Mouse (Mus musculus): ENCODE data around the gene Mapk8. TPM values are rescaled to one million over a fixed set of nuclear protein-coding genes. Genes with fewer than 3 reads are reported as not detected.
"Not testable (repeated sequence)": the region's sequence is repeated elsewhere in the genome, so short reads cannot be mapped to it uniquely, and the experiment has no call there.

The Mapk8 gene
- polyA plus RNA-seq, 1 experiment from 2014 or later: 36.0 TPM

- no peak overlapping the region for H3K9ac ChIP-seq (ENCODE audit: low read depth, low read length)
- 70% methylated on average over 3 of the region's 3 CpGs for WGBS
- ATAC-seq (ENCODE audit: low FRiP score): no peak
- no peaks in the 10 kb centered on the region for H3K4me1 ChIP-seq (replicated peaks; ENCODE audit: control insufficient read depth, insufficient read depth, low read length)
- no peaks in the 10 kb centered on the region for H3K9me3 ChIP-seq (ENCODE audit: control insufficient read depth, low read length)
- H3K27me3 ChIP-seq (ENCODE audit: control insufficient read depth, insufficient read depth, low read length): no peaks in the 10 kb centered on the region
- no peak for DNase-seq (ENCODE audit: low spot score)
- H3K27ac ChIP-seq (ENCODE audit: low read depth, low read length): no peak overlapping the region
- H3K36me3 ChIP-seq (ENCODE audit: control insufficient read depth, insufficient read depth, low read length): no peaks in the 10 kb centered on the region
- no peak overlapping the region for H3K4me3 ChIP-seq (ENCODE audit: low read depth, low read length)
- no peak overlapping the region for H3K4me2 ChIP-seq (replicated peaks; ENCODE audit: low read depth, low read length)
Measured at GRCm38 (mm10) chr14:33463658-33464057, 16.7 kb upstream of the Mapk8 start.

GRCm38 (mm10) chr14:33450331-33450730 lies 3.4 kb upstream of the Mapk8 start:
- DNase-seq (ENCODE audit: low spot score): no peak

GRCm38 (mm10) chr14:33449296-33449840 lies 2.4 kb upstream of the Mapk8 start:
- no peaks in the 10 kb centered on the region for H3K36me3 ChIP-seq (ENCODE audit: control insufficient read depth, insufficient read depth, low read length)
- ATAC-seq (ENCODE audit: low FRiP score) (no peak), DNase-seq (ENCODE audit: low spot score) (no peak)
- H3K27ac ChIP-seq (ENCODE audit: low read depth, low read length): no peak overlapping the region
- no peak overlapping the region for H3K9ac ChIP-seq (ENCODE audit: low read depth, low read length)
- 82% methylated on average over 2 of the region's 2 CpGs for WGBS
- H3K9me3 ChIP-seq (ENCODE audit: control insufficient read depth, low read length): no peaks in the 10 kb centered on the region
- 0 out of 2 replicates have a peak, but pooled peaks cover 2% of the 10 kb centered on the region for H3K27me3 ChIP-seq (ENCODE audit: control insufficient read depth, insufficient read depth, low read length)
- no peak overlapping the region for H3K4me3 ChIP-seq (ENCODE audit: low read depth, low read length)
- no peak overlapping the region for H3K4me2 ChIP-seq (replicated peaks; ENCODE audit: low read depth, low read length)
- H3K4me1 ChIP-seq (replicated peaks; ENCODE audit: control insufficient read depth, insufficient read depth, low read length): no peaks in the 10 kb centered on the region

More at GRCm38 (mm10) chr14:33450331-33450730, 3.4 kb upstream of the Mapk8 start:
- H3K4me1 ChIP-seq (replicated peaks; ENCODE audit: control insufficient read depth, insufficient read depth, low read length): no peaks in the 10 kb centered on the region
- H3K4me2 ChIP-seq (replicated peaks; ENCODE audit: low read depth, low read length): no peak overlapping the region
- 0 out of 2 replicates have a peak, but pooled peaks cover 2% of the 10 kb centered on the region for H3K27me3 ChIP-seq (ENCODE audit: control insufficient read depth, insufficient read depth, low read length)
- no peak overlapping the region for H3K9ac ChIP-seq (ENCODE audit: low read depth, low read length)
- H3K27ac ChIP-seq (ENCODE audit: low read depth, low read length): no peak overlapping the region
- no peak for ATAC-seq (ENCODE audit: low FRiP score)
- H3K36me3 ChIP-seq (ENCODE audit: control insufficient read depth, insufficient read depth, low read length): no peaks in the 10 kb centered on the region
- no peaks in the 10 kb centered on the region for H3K9me3 ChIP-seq (ENCODE audit: control insufficient read depth, low read length)
- no peak overlapping the region for H3K4me3 ChIP-seq (ENCODE audit: low read depth, low read length)

GRCm38 (mm10) chr14:33448276-33448675 lies 1.3 kb upstream of the Mapk8 start:
- Histone ChIP-seq H3K9ac (ENCODE audit: low read depth, low read length) (no peak overlapping the region), H3K36me3 (ENCODE audit: control insufficient read depth, insufficient read depth, low read length) (no peaks in the 10 kb centered on the region), H3K4me3 (ENCODE audit: low read depth, low read length) (no peak overlapping the region), H3K4me2 (replicated peaks; ENCODE audit: low read depth, low read length) (no peak overlapping the region), H3K27ac (ENCODE audit: low read depth, low read length) (no peak overlapping the region), H3K4me1 (replicated peaks; ENCODE audit: control insufficient read depth, insufficient read depth, low read length) (no peaks in the 10 kb centered on the region), H3K27me3 (ENCODE audit: control insufficient read depth, insufficient read depth, low read length) (0 out of 2 replicates have a peak, but pooled peaks cover 2% of the 10 kb centered on the region), H3K9me3 (ENCODE audit: control insufficient read depth, low read length) (no peaks in the 10 kb centered on the region)
- 89% methylated on average over 4 of the region's 4 CpGs for WGBS
- DNase-seq (ENCODE audit: low spot score): no peak
- no peak for ATAC-seq (ENCODE audit: low FRiP score)

- Histone ChIP-seq H3K27me3 (ENCODE audit: control insufficient read depth, insufficient read depth, low read length) (0 out of 2 replicates have a peak, but pooled peaks cover 2% of the 10 kb centered on the region), H3K9me3 (ENCODE audit: control insufficient read depth, low read length) (no peaks in the 10 kb centered on the region), H3K4me1 (replicated peaks; ENCODE audit: control insufficient read depth, insufficient read depth, low read length) (no peaks in the 10 kb centered on the region), H3K4me3 (ENCODE audit: low read depth, low read length) (peak overlapping the region; percentile 91), H3K27ac (ENCODE audit: low read depth, low read length) (peak overlapping the region; percentile 97), H3K9ac (ENCODE audit: low read depth, low read length) (peak overlapping the region; percentile 92), H3K4me2 (replicated peaks; ENCODE audit: low read depth, low read length) (peak overlapping the region; percentile 42), H3K36me3 (ENCODE audit: control insufficient read depth, insufficient read depth, low read length) (no peaks in the 10 kb centered on the region)
- ATAC-seq (ENCODE audit: low FRiP score): peak; percentile 58
- WGBS: under 1% methylated on average over 53 of the region's 72 CpGs
- DNase-seq (ENCODE audit: low spot score): peak; percentile 65
Measured at GRCm38 (mm10) chr14:33446561-33447023, 366 bp downstream of the Mapk8 start.

GRCm38 (mm10) chr14:33445962-33446361 lies 996 bp downstream of the Mapk8 start:
- Histone ChIP-seq H3K4me2 (replicated peaks; ENCODE audit: low read depth, low read length) (peak overlapping the region; percentile 42), H3K36me3 (ENCODE audit: control insufficient read depth, insufficient read depth, low read length) (no peaks in the 10 kb centered on the region), H3K4me3 (ENCODE audit: low read depth, low read length) (peak overlapping the region; percentile 91), H3K4me1 (replicated peaks; ENCODE audit: control insufficient read depth, insufficient read depth, low read length) (no peaks in the 10 kb centered on the region), H3K9me3 (ENCODE audit: control insufficient read depth, low read length) (no peaks in the 10 kb centered on the region), H3K27me3 (ENCODE audit: control insufficient read depth, insufficient read depth, low read length) (0 out of 2 replicates have a peak, but pooled peaks cover 2% of the 10 kb centered on the region), H3K9ac (ENCODE audit: low read depth, low read length) (peak overlapping the region; percentile 92), H3K27ac (ENCODE audit: low read depth, low read length) (no peak overlapping the region)
- no peak for ATAC-seq (ENCODE audit: low FRiP score)
- 44% methylated on average over 3 of the region's 3 CpGs for WGBS
- no peak for DNase-seq (ENCODE audit: low spot score)

- DNase-seq (ENCODE audit: low spot score): no peak
- no peak for ATAC-seq (ENCODE audit: low FRiP score)
- Histone ChIP-seq H3K9ac (ENCODE audit: low read depth, low read length) (no peak overlapping the region), H3K4me3 (ENCODE audit: low read depth, low read length) (no peak overlapping the region), H3K4me2 (replicated peaks; ENCODE audit: low read depth, low read length) (no peak overlapping the region), H3K36me3 (ENCODE audit: control insufficient read depth, insufficient read depth, low read length) (no peaks in the 10 kb centered on the region), H3K27me3 (ENCODE audit: control insufficient read depth, insufficient read depth, low read length) (no peaks in the 10 kb centered on the region), H3K4me1 (replicated peaks; ENCODE audit: control insufficient read depth, insufficient read depth, low read length) (no peaks in the 10 kb centered on the region), H3K9me3 (ENCODE audit: control insufficient read depth, low read length) (no peaks in the 10 kb centered on the region), H3K27ac (ENCODE audit: low read depth, low read length) (no peak overlapping the region)
- 80% methylated on average over 2 of the region's 2 CpGs for WGBS
Measured at GRCm38 (mm10) chr14:33443780-33444179, 3.2 kb downstream of the Mapk8 start.

GRCm38 (mm10) chr14:33432485-33432884 lies 14.5 kb downstream of the Mapk8 start:
- H3K27ac ChIP-seq (ENCODE audit: low read depth, low read length); H3K27me3 ChIP-seq (ENCODE audit: control insufficient read depth, insufficient read depth, low read length); H3K4me3 ChIP-seq (ENCODE audit: low read depth, low read length); H3K36me3 ChIP-seq (ENCODE audit: control insufficient read depth, insufficient read depth, low read length); ATAC-seq (ENCODE audit: low FRiP score); H3K4me2 ChIP-seq (replicated peaks; ENCODE audit: low read depth, low read length); H3K4me1 ChIP-seq (replicated peaks; ENCODE audit: control insufficient read depth, insufficient read depth, low read length); H3K9me3 ChIP-seq (ENCODE audit: control insufficient read depth, low read length); DNase-seq (ENCODE audit: low spot score); H3K9ac ChIP-seq (ENCODE audit: low read depth, low read length): not testable (repeated sequence)
- WGBS: 86% methylated on average over 4 of the region's 4 CpGs

GRCm38 (mm10) chr14:33424124-33424523 lies 22.8 kb downstream of the Mapk8 start:
- no peak for DNase-seq (ENCODE audit: low spot score)
- no peak overlapping the region for H3K4me2 ChIP-seq (replicated peaks; ENCODE audit: low read depth, low read length)
- H3K9ac ChIP-seq (ENCODE audit: low read depth, low read length): no peak overlapping the region
- no peaks in the 10 kb centered on the region for H3K9me3 ChIP-seq (ENCODE audit: control insufficient read depth, low read length)
- H3K4me3 ChIP-seq (ENCODE audit: low read depth, low read length): no peak overlapping the region
- H3K4me1 ChIP-seq (replicated peaks; ENCODE audit: control insufficient read depth, insufficient read depth, low read length): no peaks in the 10 kb centered on the region
- H3K27ac ChIP-seq (ENCODE audit: low read depth, low read length): no peak overlapping the region
- ATAC-seq (ENCODE audit: low FRiP score): no peak
- no peaks in the 10 kb centered on the region for H3K36me3 ChIP-seq (ENCODE audit: control insufficient read depth, insufficient read depth, low read length)
- H3K27me3 ChIP-seq (ENCODE audit: control insufficient read depth, insufficient read depth, low read length): no peaks in the 10 kb centered on the region
